Comparison of ENCODE assay signal across 25 mouse cellular contexts in genomic region chr7:25916116-25916515, GRCm38 (mm10). TPM values are rescaled to one million over a fixed set of nuclear protein-coding genes. Genes with fewer than 3 reads are reported as not detected.
DNase-seq lines count a peak whose midpoint lies in the region; ATAC-seq and TF ChIP-seq lines count a peak whose summit lies in the region.
"Had no signal": no experiment of that assay in that cellular context is flagged by ENCODE, and none has a peak within 500 bp of the region (broad histone marks: within the 10 kb centered on the region; RNA-seq: fewer than 3 reads in every experiment).

No protein-coding gene starts in this region.

- no peak for TF ChIP-seq EP300 in liver, postnatal 0 days (IDR thresholded peaks at IDR 0.05; ENCODE audit: low read depth)

- H3K27me3 ChIP-seq in liver, adult 2 months (ENCODE audit: control insufficient read depth, insufficient read depth, low read length), result peaks cover 13% of the 10 kb centered on the region
- no peaks in the 10 kb centered on the region for H3K27me3 ChIP-seq in liver, embryonic 12.5 days (replicated peaks)
- H3K27me3 ChIP-seq in liver, embryonic 16.5 days (ENCODE audit: control insufficient read depth, insufficient read depth, low read depth, low read length), result no peaks in the 10 kb centered on the region
- H3K27me3 ChIP-seq in liver, postnatal 0 days (ENCODE audit: insufficient read depth, low read length), result no peaks in the 10 kb centered on the region
- no peaks in the 10 kb centered on the region for H3K27me3 ChIP-seq in liver, embryonic 11.5 days (replicated peaks; ENCODE audit: control insufficient read depth, insufficient read depth, low read length)

- peak; percentile 88 for DNase-seq in liver, adult 2 months (ENCODE audit: extremely low read depth, low read depth, low spot score)
- DNase-seq in liver, result no peak
- no peak for DNase-seq in liver, postnatal 0 days
- no peak for DNase-seq in liver, embryonic 11.5 days (ENCODE audit: low spot score)
- DNase-seq: adrenal gland, adult 2 months; adrenal gland, adult 8-10 months; adrenal gland, postnatal 10 days; adrenal gland, postnatal 14 days; adrenal gland, postnatal 25 days; adrenal gland, postnatal 36 days; B cell, adult 2 months; cerebellum, adult 11 months; cerebellum, adult 11-12 months; cerebellum, adult 18-20 months had no signal

- no peak overlapping the region for H3K9ac ChIP-seq in liver, adult 2 months (ENCODE audit: low read depth, low read length)
- no peak overlapping the region for H3K9ac ChIP-seq in liver, embryonic 12.5 days
- H3K9ac ChIP-seq in liver, embryonic 16.5 days (ENCODE audit: low read depth, low read length), result no peak overlapping the region
- H3K9ac ChIP-seq in liver, postnatal 0 days (replicated peaks), result no peak overlapping the region
- no peak overlapping the region for H3K9ac ChIP-seq in liver, embryonic 11.5 days (ENCODE audit: low read depth, low read length)

- H3K27ac ChIP-seq in liver, adult 2 months (replicated peaks; ENCODE audit: insufficient read depth, low read depth, low read length), result no peak overlapping the region
- no peak overlapping the region for H3K27ac ChIP-seq in liver, embryonic 12.5 days
- no peak overlapping the region for H3K27ac ChIP-seq in liver, embryonic 16.5 days (ENCODE audit: low read length)
- H3K27ac ChIP-seq in liver, postnatal 0 days (ENCODE audit: low read depth), result no peak overlapping the region
- no peak overlapping the region for H3K27ac ChIP-seq in liver, embryonic 11.5 days (ENCODE audit: low read depth, low read length)

- no peak for ATAC-seq in liver, embryonic 12.5 days
- ATAC-seq in liver, embryonic 16.5 days (ENCODE audit: low read depth), result 0 out of 2 replicates have a peak, but pooled peaks have one; percentile 21
- ATAC-seq in liver, postnatal 0 days, result peak; percentile 64
- no peak for ATAC-seq in liver, embryonic 11.5 days (replicated peaks; ENCODE audit: low FRiP score)
- ATAC-seq: activated CD4-positive, CD25-positive, alpha-beta regulatory T cell, adult 4 months; CD4-positive, CD25-positive, alpha-beta regulatory T cell, adult 4 months; Patski had no signal

- no peaks in the 10 kb centered on the region for H3K9me3 ChIP-seq in liver, embryonic 12.5 days (replicated peaks)
- no peaks in the 10 kb centered on the region for H3K9me3 ChIP-seq in liver, embryonic 16.5 days (replicated peaks; ENCODE audit: control insufficient read depth, low read length)
- H3K9me3 ChIP-seq in liver, postnatal 0 days (ENCODE audit: low read length), result no peaks in the 10 kb centered on the region
- H3K9me3 ChIP-seq in liver, embryonic 11.5 days (ENCODE audit: control insufficient read depth, low read length), result no peaks in the 10 kb centered on the region
- H3K9me3 ChIP-seq: G1E had no signal

- no peaks in the 10 kb centered on the region for H3K36me3 ChIP-seq in liver, adult 2 months (ENCODE audit: control insufficient read depth, insufficient read depth, low read length)
- no peaks in the 10 kb centered on the region for H3K36me3 ChIP-seq in liver, embryonic 12.5 days
- no peaks in the 10 kb centered on the region for H3K36me3 ChIP-seq in liver, embryonic 16.5 days (ENCODE audit: control insufficient read depth, insufficient read depth)
- no peaks in the 10 kb centered on the region for H3K36me3 ChIP-seq in liver, postnatal 0 days (replicated peaks; ENCODE audit: insufficient read depth, low read length)
- no peaks in the 10 kb centered on the region for H3K36me3 ChIP-seq in liver, embryonic 11.5 days (ENCODE audit: control insufficient read depth, insufficient read depth, low read length)
- H3K36me3 ChIP-seq: G1E had no signal

- H3K79me2 ChIP-seq in liver, adult 2 months (ENCODE audit: control insufficient read depth, insufficient read depth, low read length), result no peaks in the 10 kb centered on the region

- no peak for TF ChIP-seq CTCF in liver, adult 2 months (IDR thresholded peaks at IDR 0.05; ENCODE audit: low read depth, low read length)
- no peak for TF ChIP-seq CTCF in liver, postnatal 0 days (IDR thresholded peaks at IDR 0.05; ENCODE audit: low read depth)

- no peak overlapping the region for H3K4me3 ChIP-seq in liver, adult 2 months (ENCODE audit: insufficient read depth, low read depth, low read length)
- no peak overlapping the region for H3K4me3 ChIP-seq in liver, embryonic 12.5 days
- H3K4me3 ChIP-seq in liver, embryonic 16.5 days (ENCODE audit: low read depth, low read length), result no peak overlapping the region
- no peak overlapping the region for H3K4me3 ChIP-seq in liver, postnatal 0 days (ENCODE audit: low read depth, low read length)
- no peak overlapping the region for H3K4me3 ChIP-seq in liver, embryonic 11.5 days (ENCODE audit: low read depth, low read length)

- no peaks in the 10 kb centered on the region; the same call in 1 of the 2 replicates for H3K4me1 ChIP-seq in liver, adult 2 months (ENCODE audit: control insufficient read depth, insufficient read depth, low read length)
- no peaks in the 10 kb centered on the region for H3K4me1 ChIP-seq in liver, embryonic 12.5 days
- no peaks in the 10 kb centered on the region for H3K4me1 ChIP-seq in liver, embryonic 16.5 days (ENCODE audit: control insufficient read depth, low read depth, low read length)
- H3K4me1 ChIP-seq in liver, postnatal 0 days (ENCODE audit: insufficient read depth), result no peaks in the 10 kb centered on the region
- no peaks in the 10 kb centered on the region for H3K4me1 ChIP-seq in liver, embryonic 11.5 days (replicated peaks; ENCODE audit: control insufficient read depth, insufficient read depth, low read length)

- TF ChIP-seq POLR2A in liver, adult 2 months (IDR thresholded peaks at IDR 0.05; ENCODE audit: extremely low read depth, insufficient read depth, low read length), result no peak

- H3K4me2 ChIP-seq in liver, embryonic 12.5 days, result no peak overlapping the region
- H3K4me2 ChIP-seq in liver, embryonic 16.5 days (ENCODE audit: low read depth, low read length), result no peak overlapping the region
- no peak overlapping the region for H3K4me2 ChIP-seq in liver, postnatal 0 days (ENCODE audit: low read depth, low read length)
- no peak overlapping the region for H3K4me2 ChIP-seq in liver, embryonic 11.5 days

- 16% methylated on average over 1 of the region's 1 CpGs for WGBS in liver, adult 2 months
- WGBS in liver, embryonic 12.5 days (ENCODE audit: insufficient replicate concordance), result 46% methylated on average over 1 of the region's 1 CpGs
- WGBS in liver, embryonic 16.5 days (ENCODE audit: insufficient replicate concordance), result 37% methylated on average over 1 of the region's 1 CpGs
- 43% methylated on average over 1 of the region's 1 CpGs for WGBS in liver, postnatal 0 days (ENCODE audit: insufficient replicate concordance)
- WGBS in liver, embryonic 11.5 days, result 67% methylated on average over 1 of the region's 1 CpGs

RNA-seq across cellular contexts. Expression of gene Cyp2b10, which starts 18.7 kb away (rescaled TPM):
- 95.3 and 137 TPM in 2 replicates for total RNA-seq in liver, adult 2 months (2014; rRNA removed)
- 21.6 and 78.3 TPM in 2 replicates for polyA plus RNA-seq in liver, adult 2 months (2012; rRNA removed)
- polyA plus RNA-seq in liver, embryonic 12.5 days (2016; fragmentation: Nextera tagmentation; extraction: Ambion mirVana), result 0.06 TPM in 1 of 2 replicates, not detected in the other
- polyA plus RNA-seq in liver, embryonic 16.5 days (2015; fragmentation: Nextera tagmentation; extraction: Ambion mirVana), result 0.08 and 0.13 TPM in 2 replicates
- 3.4 and 5.8 TPM in 2 replicates for polyA plus RNA-seq in liver, postnatal 0 days (2015; fragmentation: Nextera tagmentation; extraction: Ambion mirVana)
- polyA plus RNA-seq in liver, embryonic 11.5 days (2014; fragmentation: Nextera tagmentation; extraction: Ambion mirVana), result not detected in 2 replicates
- total RNA-seq: CH12.LX, ES-E14, G1E, MEL had no signal
- polyA plus RNA-seq: activated CD4-positive, CD25-positive, alpha-beta regulatory T cell, adult 4 months; brain, embryonic 14.5 days; C2C12; CD4-positive, CD25-positive, alpha-beta regulatory T cell, adult 4 months; G1E; Patski had no signal

Comparison
In these comparisons a context has a peak if more than half of its experiments do, and no peak if none do; other contexts are left out.
1. ATAC-seq: peak in liver, embryonic 16.5 days (single experiment) and liver, postnatal 0 days (single experiment); none in liver, embryonic 12.5 days (single experiment) and liver, embryonic 11.5 days (single experiment).